Mouse (Mus musculus) cortical plate, adult 2 months (tissue): Measurements from ENCODE around the gene Cebpzos.

Experiments
- CTCF ChIP-seq: fragments of 200-500 bp; IDR thresholded peaks from 2 replicates; pipeline ENCODE4 v1.5.1; 2011; ENCODE audit warnings: mild to moderate bottlenecking, control low read depth, low read length; ENCODE audit not compliant: insufficient read depth; ENCODE audit errors: extremely low read depth
- POLR2A ChIP-seq: fragments of 200-500 bp; IDR thresholded peaks from 2 replicates; pipeline ENCODE4 v1.6.1; 2011; ENCODE audit warnings: mild to moderate bottlenecking, low read length, control low read depth; ENCODE audit not compliant: insufficient read depth; ENCODE audit errors: extremely low read depth

DNA sequence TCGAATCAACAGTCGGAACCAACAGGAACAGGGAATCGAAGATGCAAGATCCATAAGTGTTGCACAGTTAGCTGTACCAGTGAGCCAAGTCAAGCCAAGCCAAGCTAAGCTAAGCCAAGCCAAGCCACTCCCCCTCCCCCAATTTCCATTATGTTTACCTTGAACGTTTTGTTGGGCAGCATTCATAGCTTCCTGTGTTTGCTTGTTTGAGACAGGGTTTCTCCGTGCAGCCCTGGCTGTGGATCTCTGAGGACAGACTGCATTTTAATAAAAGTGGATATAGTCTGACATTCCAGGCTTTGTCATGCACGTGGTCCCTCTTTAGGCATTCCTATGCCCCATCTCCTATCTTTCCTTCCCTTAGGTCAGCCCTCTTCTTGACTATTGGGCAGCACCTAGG lies 528 bp upstream of the Cebpzos start:
- TF ChIP-seq CTCF (no peak), POLR2A (no peak)
